Mouse (Mus musculus) liver, embryonic 13.5 days (tissue): Measurements from ENCODE around the gene Ccdc71. TPM values are rescaled to one million over a fixed set of nuclear protein-coding genes. Genes with fewer than 3 reads are reported as not detected.

Experiments used
- ATAC-seq: fragments of 200-750 bp; cut with Nextera tagmentation; 2 replicates; pipeline ENCODE4 v1.8.0; 2017; ENCODE audit warnings: low read depth, mild to moderate bottlenecking, moderate number of reproducible peaks, moderate library complexity
- DNase-seq: peaks from one replicate; pipeline ENCODE4 v3.0.0; 2022
- H3K27ac ChIP-seq: fragments of 300-500 bp; sonication (generic); 2 replicates; pipeline ENCODE4 v1.5.1; 2015; ENCODE audit warnings: moderate library complexity, mild to moderate bottlenecking, inconsistent platforms
- H3K27me3 ChIP-seq: fragments of 300-500 bp; sonication (generic); 2 replicates; pipeline ENCODE4 v1.6.1; 2015; ENCODE audit warnings: mild to moderate bottlenecking, inconsistent platforms
- H3K36me3 ChIP-seq: fragments of 300-500 bp; sonication (generic); 2 replicates; pipeline ENCODE4 v1.6.1; 2015; ENCODE audit warnings: mild to moderate bottlenecking, inconsistent platforms
- H3K4me1 ChIP-seq: fragments of 300-500 bp; sonication (generic); replicated peaks from 2 replicates; pipeline ENCODE4 v1.6.1; 2015; ENCODE audit warnings: inconsistent platforms
- H3K4me2 ChIP-seq: fragments of 300-500 bp; sonication (generic); 2 replicates; pipeline ENCODE4 v1.6.1; 2015; ENCODE audit warnings: inconsistent platforms, mild to moderate bottlenecking, moderate library complexity
- H3K4me3 ChIP-seq: fragments of 300-500 bp; sonication (generic); replicated peaks from 2 replicates; pipeline ENCODE4 v1.5.1; 2015; ENCODE audit warnings: mild to moderate bottlenecking, inconsistent platforms
- H3K9ac ChIP-seq: fragments of 300-500 bp; sonication (generic); 2 replicates; pipeline ENCODE4 v1.6.1; 2015; ENCODE audit warnings: mild to moderate bottlenecking, inconsistent platforms
- H3K9me3 ChIP-seq: fragments of 300-500 bp; sonication (generic); replicated peaks from 2 replicates; pipeline ENCODE4 v1.6.1; 2016; ENCODE audit warnings: inconsistent platforms
- WGBS: fragments of 180-500 bp; shearing (Covaris S2); methylation state at CpG from one replicate; pipeline ENCODE4 v1.1.7; 2015; ENCODE audit not compliant: insufficient replicate concordance; 5-methylcytosine and 5-hydroxymethylcytosine counted together
- polyA plus RNA-seq: library from polyadenylated mRNA; unstranded; fragments of >200 nt; fragmentation: Nextera tagmentation; extraction: Ambion mirVana; gene quantifications from 2 replicates; pipeline ENCODE4 v1.2.1, GENCODE M21; 2015

Ccdc71 gene
- polyA plus RNA-seq, 1 experiment from 2014 or later = 23.5 TPM

GRCm38 (mm10) chr9:108461181-108461631 is 879 bp downstream of the Ccdc71 start, which contains the start of gene Klhdc8b:
Gene Klhdc8b, minus strand, starts transcription at chr9:108461581.
- Histone ChIP-seq H3K4me1 (peaks cover 40% of the 10 kb centered on the region), H3K9me3 (no peaks in the 10 kb centered on the region), H3K27me3 (no peaks in the 10 kb centered on the region), H3K4me2 (peak within 1 kb of the TSS; percentile 88), H3K9ac (peak within 1 kb of the TSS; percentile 90), H3K27ac (peak within 1 kb of the TSS; percentile 91), H3K4me3 (peak within 1 kb of the TSS; percentile 91), H3K36me3 (peaks cover 39% of the 10 kb centered on the region)
- no peak for ATAC-seq
- DNase-seq = no peak
- WGBS = 28% methylated on average over 11 of the region's 11 CpGs

DNA sequence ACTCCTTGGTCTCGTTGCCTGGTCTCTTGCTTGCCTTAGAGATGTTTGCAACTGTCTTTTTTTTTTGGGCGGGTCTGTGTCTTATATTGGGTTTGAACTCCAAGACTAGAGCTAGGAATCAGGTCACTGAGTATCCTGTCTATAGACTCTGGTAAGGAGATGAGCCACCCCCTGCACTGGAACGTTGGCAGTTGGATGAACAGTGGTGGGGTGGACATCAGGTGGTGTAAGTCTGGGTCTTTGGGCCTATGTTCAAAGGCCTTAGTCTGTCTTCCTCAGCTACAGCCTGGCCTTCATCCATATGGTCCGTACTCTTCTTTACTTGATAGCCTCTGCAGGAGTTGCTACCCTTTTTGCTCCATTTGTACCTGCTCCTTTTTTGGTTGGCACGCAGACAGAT is 1.3 kb downstream of the Ccdc71 start:
- peak overlapping the region; percentile 91 for H3K27ac ChIP-seq
- ATAC-seq = no peak
- WGBS = 88% methylated on average over 5 of the region's 5 CpGs

DNA sequence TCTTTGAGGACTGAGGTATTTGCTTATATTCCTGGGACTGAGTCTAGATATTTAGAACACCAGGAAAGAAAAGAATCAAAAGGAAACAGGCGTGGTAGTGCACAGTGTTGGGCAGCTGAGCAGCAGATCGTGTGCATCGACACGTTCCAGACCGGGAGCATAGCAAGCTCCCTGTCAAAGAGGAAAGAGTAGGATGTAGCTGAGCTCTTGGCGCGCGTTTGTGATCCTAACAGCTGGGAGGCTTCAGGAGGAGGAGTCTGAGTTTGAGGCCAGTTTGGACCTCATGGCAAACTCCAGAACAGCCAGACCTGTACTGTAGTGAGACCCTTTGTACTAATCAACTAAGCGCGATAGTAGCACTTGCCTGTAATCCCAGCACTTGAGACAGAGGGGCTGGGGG is 1.9 kb downstream of the Ccdc71 start:
- Histone ChIP-seq H3K27ac (peak overlapping the region; percentile 91), H3K9me3 (no peaks in the 10 kb centered on the region), H3K4me2 (peak overlapping the region; percentile 88), H3K4me3 (0 out of 2 replicates have a peak overlapping the region, but pooled peaks have one; percentile 91), H3K27me3 (no peaks in the 10 kb centered on the region), H3K4me1 (peaks cover 31% of the 10 kb centered on the region), H3K36me3 (peaks cover 43% of the 10 kb centered on the region), H3K9ac (peak overlapping the region; percentile 90)
- ATAC-seq (no peak), DNase-seq (no peak)
- 84% methylated on average over 10 of the region's 10 CpGs for WGBS

More for the DNA sequence above, 1.3 kb downstream of the Ccdc71 start:
- Histone ChIP-seq H3K9me3 (no peaks in the 10 kb centered on the region), H3K4me3 (peak overlapping the region; percentile 91), H3K4me2 (peak overlapping the region; percentile 88), H3K36me3 (peaks cover 43% of the 10 kb centered on the region), H3K9ac (peak overlapping the region; percentile 90), H3K4me1 (peaks cover 35% of the 10 kb centered on the region), H3K27me3 (no peaks in the 10 kb centered on the region)
- no peak for DNase-seq

DNA sequence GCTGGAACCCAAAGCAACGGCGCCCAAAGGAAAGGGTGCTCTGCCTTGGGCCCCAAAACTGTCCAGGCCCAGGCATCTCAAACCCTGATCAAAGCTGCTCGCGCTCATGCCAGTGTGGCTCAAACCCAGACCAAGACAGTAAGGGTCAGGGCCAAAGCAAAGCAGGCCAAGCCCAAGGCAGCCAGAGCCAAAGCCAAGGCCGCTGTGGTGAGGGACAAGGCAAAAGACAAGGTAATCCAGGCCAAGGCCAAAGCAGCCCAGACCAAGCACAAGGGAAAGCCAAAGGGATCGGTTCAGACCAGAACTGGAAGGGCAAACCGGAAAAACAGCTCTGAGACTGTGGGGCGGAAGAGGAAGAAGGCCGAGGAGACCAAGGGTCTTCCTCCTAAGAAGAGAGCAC is 3.4 kb downstream of the Ccdc71 start:
- whole genome bisulfite sequencing = 91% methylated on average over 9 of the region's 9 CpGs
- Histone ChIP-seq H3K27me3 (no peaks in the 10 kb centered on the region), H3K36me3 (peaks cover 48% of the 10 kb centered on the region), H3K27ac (no peak overlapping the region), H3K4me2 (no peak overlapping the region), H3K4me1 (peaks cover 28% of the 10 kb centered on the region), H3K4me3 (no peak overlapping the region), H3K9ac (no peak overlapping the region), H3K9me3 (no peaks in the 10 kb centered on the region)
- ATAC-seq = no peak
- DNase-seq = no peak

DNA sequence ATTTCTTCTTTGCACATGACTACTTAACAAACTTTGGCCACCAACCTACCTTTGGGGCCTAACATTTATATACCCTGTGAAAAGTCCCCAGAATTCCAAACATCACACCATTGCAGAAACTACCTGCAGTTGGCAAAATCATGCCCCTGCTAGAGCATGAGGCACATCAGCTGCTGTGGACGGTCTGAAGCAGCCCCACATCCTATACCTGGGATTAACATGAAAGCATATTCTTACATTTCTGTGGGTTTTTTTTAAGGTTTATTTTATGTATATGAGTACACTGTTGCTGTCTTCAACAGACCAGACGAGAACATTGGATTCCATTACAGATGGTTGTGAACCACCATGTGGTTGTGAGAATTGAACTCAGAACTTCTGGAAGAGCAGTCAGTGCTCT is 5.9 kb downstream of the Ccdc71 start:
- Histone ChIP-seq H3K4me2 (no peak overlapping the region), H3K27ac (no peak overlapping the region), H3K4me3 (no peak overlapping the region), H3K27me3 (no peaks in the 10 kb centered on the region), H3K36me3 (peaks cover 48% of the 10 kb centered on the region), H3K9ac (no peak overlapping the region), H3K4me1 (peaks cover 15% of the 10 kb centered on the region), H3K9me3 (no peaks in the 10 kb centered on the region)
- 74% methylated on average over 2 of the region's 2 CpGs for WGBS
- DNase-seq (no peak), ATAC-seq (no peak)

DNA sequence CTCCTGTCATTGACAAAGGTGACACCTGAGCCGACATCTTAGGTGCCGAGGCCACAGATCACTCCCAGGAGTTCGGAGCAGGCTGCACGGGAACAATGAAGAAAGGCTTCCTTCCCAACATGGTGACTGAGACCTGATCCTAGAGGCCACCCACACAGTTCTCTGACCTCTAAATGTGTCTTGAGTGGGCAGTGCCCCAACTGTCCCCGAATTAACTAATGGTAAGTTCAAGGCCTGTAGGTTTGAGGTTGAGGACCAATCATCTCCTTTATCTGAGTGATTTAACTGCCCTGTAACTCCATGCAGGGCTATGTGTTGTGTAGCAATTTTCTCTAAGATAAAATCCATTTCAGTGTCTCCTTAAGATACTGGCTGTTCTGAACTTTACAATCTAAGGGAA is 9.1 kb downstream of the Ccdc71 start:
- H3K27me3 ChIP-seq = no peaks in the 10 kb centered on the region
- ATAC-seq (no peak), DNase-seq (no peak)
- WGBS = 64% methylated on average over 5 of the region's 5 CpGs
- H3K9ac ChIP-seq = no peak overlapping the region
- H3K27ac ChIP-seq = no peak overlapping the region
- no peaks in the 10 kb centered on the region for H3K9me3 ChIP-seq
- no peak overlapping the region for H3K4me2 ChIP-seq
- H3K4me1 ChIP-seq = no peaks in the 10 kb centered on the region
- H3K36me3 ChIP-seq = peaks cover 27% of the 10 kb centered on the region
- H3K4me3 ChIP-seq = no peak overlapping the region

DNA sequence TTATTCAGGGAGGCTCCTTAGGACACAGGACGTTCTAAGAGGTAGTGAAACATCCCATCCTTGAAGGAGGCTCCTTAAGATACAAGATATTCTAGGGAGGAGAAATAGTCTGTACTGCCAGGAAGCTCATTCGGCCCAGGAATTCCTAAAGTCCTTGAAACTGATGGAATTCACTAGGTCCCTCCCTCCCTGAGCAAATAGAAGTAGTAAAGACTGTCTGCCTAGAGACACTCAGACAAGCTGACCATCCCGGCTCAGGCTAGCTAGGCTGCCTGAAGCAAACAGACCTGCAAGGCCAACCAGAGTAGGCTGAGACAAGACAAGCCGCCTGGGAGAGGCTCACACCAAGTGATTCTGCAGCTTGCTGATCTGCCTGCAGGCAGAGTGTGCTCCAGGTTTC is 9.5 kb downstream of the Ccdc71 start:
- Histone ChIP-seq H3K27me3 (no peaks in the 10 kb centered on the region), H3K9ac (no peak overlapping the region), H3K36me3 (peaks cover 23% of the 10 kb centered on the region), H3K4me2 (no peak overlapping the region), H3K4me1 (no peaks in the 10 kb centered on the region), H3K9me3 (no peaks in the 10 kb centered on the region), H3K4me3 (no peak overlapping the region), H3K27ac (no peak overlapping the region)
- 53% methylated on average over 4 of the region's 4 CpGs for WGBS
- ATAC-seq = no peak
- DNase-seq = no peak

GRCm38 (mm10) chr9:108474528-108474927 is 14.2 kb downstream of the Ccdc71 start:
- no peak for DNase-seq
- WGBS = 35% methylated on average over 1 of the region's 1 CpGs

GRCm38 (mm10) chr9:108478638-108479156 is 18.4 kb downstream of the Ccdc71 start:
- Histone ChIP-seq H3K27me3 (peaks cover 8% of the 10 kb centered on the region; the same call in 1 of the 2 replicates), H3K9ac (peak overlapping the region; percentile 31; the same call in 1 of the 2 replicates), H3K9me3 (no peaks in the 10 kb centered on the region), H3K4me3 (peak overlapping the region; percentile 46), H3K4me2 (peak overlapping the region; percentile 62), H3K27ac (no peak overlapping the region), H3K4me1 (peaks cover 21% of the 10 kb centered on the region), H3K36me3 (no peaks in the 10 kb centered on the region; the same call in 1 of the 2 replicates)
- 2% methylated on average over 20 of the region's 20 CpGs for WGBS
- DNase-seq (no peak), ATAC-seq (peak; percentile 47)

More at GRCm38 (mm10) chr9:108474528-108474927, 14.2 kb downstream of the Ccdc71 start:
- H3K9ac ChIP-seq = no peak overlapping the region
- H3K4me2 ChIP-seq = no peak overlapping the region
- no peaks in the 10 kb centered on the region for H3K9me3 ChIP-seq
- no peak overlapping the region for H3K27ac ChIP-seq
- no peak overlapping the region for H3K4me3 ChIP-seq
- peaks cover 11% of the 10 kb centered on the region for H3K4me1 ChIP-seq
- H3K27me3 ChIP-seq = peaks cover 8% of the 10 kb centered on the region; the same call in 1 of the 2 replicates
- no peak for ATAC-seq
- no peaks in the 10 kb centered on the region for H3K36me3 ChIP-seq

DNA sequence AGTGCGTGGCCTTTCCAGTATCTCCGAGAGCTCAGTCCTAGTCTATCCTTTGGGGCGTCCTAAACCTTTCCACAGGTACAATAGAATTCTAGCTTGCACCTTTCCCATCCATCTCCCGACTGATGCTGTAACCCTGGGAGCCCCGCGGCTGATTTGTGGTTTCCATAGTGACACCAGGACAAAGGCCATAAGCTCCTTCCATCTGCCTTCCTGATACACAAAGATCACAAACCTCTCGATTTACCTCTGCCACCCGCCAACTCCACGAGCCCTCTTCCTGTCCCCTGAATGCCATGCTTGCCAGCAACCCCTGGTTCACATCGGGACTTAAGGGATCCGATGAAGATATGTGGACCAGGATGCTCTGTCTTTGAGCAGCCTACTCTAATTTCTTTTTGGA is 18.9 kb downstream of the Ccdc71 start:
- DNase-seq = no peak
- 0 out of 2 replicates have a peak overlapping the region, but pooled peaks have one; percentile 31 for H3K9ac ChIP-seq

GRCm38 (mm10) chr9:108479721-108480351 is 19.5 kb downstream of the Ccdc71 start, which contains the start of gene Lamb2:
Gene Lamb2, plus strand, starts transcription at chr9:108479736.
- ATAC-seq (peak; percentile 33; the same call in 1 of the 2 replicates), DNase-seq (no peak)
- H3K4me3 ChIP-seq = peak within 1 kb of the TSS; percentile 46
- H3K4me2 ChIP-seq = peak within 1 kb of the TSS; percentile 62
- H3K9ac ChIP-seq = peak within 1 kb of the TSS; percentile 31
- no peak within 1 kb of the TSS for H3K27ac ChIP-seq
- peaks cover 8% of the 10 kb centered on the region; the same call in 1 of the 2 replicates for H3K27me3 ChIP-seq
- H3K4me1 ChIP-seq = peaks cover 21% of the 10 kb centered on the region
- H3K9me3 ChIP-seq = no peaks in the 10 kb centered on the region
- 27% methylated on average over 10 of the region's 10 CpGs for WGBS
- H3K36me3 ChIP-seq = no peaks in the 10 kb centered on the region; the same call in 1 of the 2 replicates

More for the DNA sequence above, 18.9 kb downstream of the Ccdc71 start:
- Histone ChIP-seq H3K4me1 (peaks cover 21% of the 10 kb centered on the region), H3K9me3 (no peaks in the 10 kb centered on the region), H3K4me2 (peak overlapping the region; percentile 62), H3K36me3 (no peaks in the 10 kb centered on the region; the same call in 1 of the 2 replicates), H3K27ac (no peak overlapping the region), H3K4me3 (peak overlapping the region; percentile 46; the same call in 1 of the 2 replicates), H3K27me3 (peaks cover 8% of the 10 kb centered on the region; the same call in 1 of the 2 replicates)
- ATAC-seq = no peak
- 37% methylated on average over 11 of the region's 11 CpGs for WGBS
